Mouse (Mus musculus) liver, embryonic 15.5 days (tissue): ENCODE data around the gene Arl6ip1. TPM values are rescaled to one million over a fixed set of nuclear protein-coding genes. Genes with fewer than 3 reads are reported as not detected.

ENCODE experiments used
- ATAC-seq: fragments of 200-750 bp; cut with Nextera tagmentation; 2 replicates; pipeline ENCODE4 v1.8.0; 2017; ENCODE audit warnings: moderate number of reproducible peaks, mild to moderate bottlenecking, moderate library complexity; ENCODE audit not compliant: insufficient read depth
- H3K27ac ChIP-seq: fragments of 300-500 bp; sonication (generic); replicated peaks from 2 replicates; pipeline ENCODE4 v1.5.1; 2015; ENCODE audit warnings: mild to moderate bottlenecking, inconsistent platforms
- H3K27me3 ChIP-seq: fragments of 300-500 bp; sonication (generic); 2 replicates; pipeline ENCODE4 v1.6.1; 2015; ENCODE audit warnings: mild to moderate bottlenecking, inconsistent platforms
- H3K36me3 ChIP-seq: fragments of 300-500 bp; sonication (generic); replicated peaks from 2 replicates; pipeline ENCODE4 v1.6.1; 2015; ENCODE audit warnings: moderate library complexity, mild to moderate bottlenecking, inconsistent platforms
- H3K4me1 ChIP-seq: fragments of 300-500 bp; sonication (generic); replicated peaks from 2 replicates; pipeline ENCODE4 v1.6.1; 2015; ENCODE audit warnings: inconsistent platforms
- H3K4me2 ChIP-seq: fragments of 300-500 bp; sonication (generic); 2 replicates; pipeline ENCODE4 v1.6.1; 2015; ENCODE audit warnings: moderate library complexity, mild to moderate bottlenecking, inconsistent platforms
- H3K4me3 ChIP-seq: fragments of 300-500 bp; sonication (generic); replicated peaks from 2 replicates; pipeline ENCODE4 v1.5.1; 2015; ENCODE audit warnings: mild to moderate bottlenecking, inconsistent platforms
- H3K9ac ChIP-seq: fragments of 300-500 bp; sonication (generic); 2 replicates; pipeline ENCODE4 v1.6.1; 2015; ENCODE audit warnings: moderate library complexity, mild to moderate bottlenecking, inconsistent platforms
- H3K9me3 ChIP-seq: fragments of 300-500 bp; sonication (generic); replicated peaks from 2 replicates; pipeline ENCODE4 v1.6.1; 2016; ENCODE audit warnings: inconsistent platforms
- WGBS: fragments of 180-500 bp; shearing (Covaris S2); methylation state at CpG from one replicate; pipeline ENCODE4 v1.1.7; 2015; ENCODE audit warnings: mixed read lengths; ENCODE audit not compliant: insufficient replicate concordance; 5-methylcytosine and 5-hydroxymethylcytosine counted together
- polyA plus RNA-seq: library from polyadenylated mRNA; unstranded; fragments of >200 nt; fragmentation: Nextera tagmentation; extraction: Ambion mirVana; gene quantifications from 2 replicates; pipeline ENCODE4 v1.2.1, GENCODE M21; 2015

The Arl6ip1 gene
- polyA plus RNA-seq, 1 experiment from 2014 or later, result 334 TPM

DNA sequence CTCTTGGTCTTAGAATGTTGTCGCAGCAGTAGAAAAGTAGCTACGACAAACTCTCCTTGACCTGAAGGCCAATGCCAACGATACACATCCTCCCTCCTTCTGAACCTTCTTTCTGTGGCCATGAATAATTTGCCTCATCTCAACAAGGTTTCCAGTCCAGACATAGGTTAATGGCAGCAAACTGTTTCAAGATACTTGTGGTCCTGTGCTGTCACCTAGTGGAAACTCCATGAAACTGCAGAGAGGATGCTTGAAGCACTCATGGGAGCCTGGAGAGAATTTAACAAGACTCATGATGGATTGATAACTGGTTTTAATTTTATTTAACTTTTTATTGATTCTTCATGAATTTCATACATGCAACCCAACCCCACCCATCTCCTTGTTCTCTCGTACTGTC lies 27.2 kb downstream of the Arl6ip1 start:
- no peak for ATAC-seq
- Histone ChIP-seq H3K9me3 (no peaks in the 10 kb centered on the region), H3K36me3 (peaks cover 33% of the 10 kb centered on the region), H3K9ac (no peak overlapping the region), H3K4me2 (no peak overlapping the region), H3K27ac (no peak overlapping the region), H3K4me1 (peaks cover 49% of the 10 kb centered on the region), H3K4me3 (no peak overlapping the region), H3K27me3 (no peaks in the 10 kb centered on the region)
- WGBS, result 37% methylated on average over 4 of the region's 4 CpGs

DNA sequence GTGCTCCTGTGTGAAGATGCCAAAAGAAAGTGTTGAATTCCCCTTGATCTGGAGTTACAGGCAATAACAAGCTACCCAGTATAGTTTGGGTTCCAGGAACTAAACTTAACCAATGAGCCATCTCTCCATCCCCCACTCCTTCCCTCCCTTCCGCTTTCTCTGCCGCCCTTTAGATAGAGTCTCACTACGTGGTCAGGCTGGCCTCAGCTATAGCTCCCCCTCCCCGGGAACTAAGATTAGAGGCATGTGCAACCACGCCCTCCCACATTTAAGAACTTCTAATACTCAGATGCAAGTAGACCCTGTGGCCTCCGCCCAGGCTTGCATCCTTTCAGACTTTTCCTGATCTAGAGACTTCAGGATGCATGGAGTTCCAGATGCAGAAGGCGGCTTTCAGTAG lies 31.8 kb downstream of the Arl6ip1 start:
- no peaks in the 10 kb centered on the region for H3K9me3 ChIP-seq
- no peak overlapping the region for H3K27ac ChIP-seq
- no peak overlapping the region for H3K9ac ChIP-seq
- ATAC-seq, result no peak
- WGBS, result 29% methylated on average over 7 of the region's 7 CpGs
- no peaks in the 10 kb centered on the region for H3K27me3 ChIP-seq
- no peak overlapping the region for H3K4me3 ChIP-seq
- H3K36me3 ChIP-seq, result no peaks in the 10 kb centered on the region
- H3K4me1 ChIP-seq, result peaks cover 10% of the 10 kb centered on the region; the same call in 1 of the 2 replicates
- no peak overlapping the region for H3K4me2 ChIP-seq

DNA sequence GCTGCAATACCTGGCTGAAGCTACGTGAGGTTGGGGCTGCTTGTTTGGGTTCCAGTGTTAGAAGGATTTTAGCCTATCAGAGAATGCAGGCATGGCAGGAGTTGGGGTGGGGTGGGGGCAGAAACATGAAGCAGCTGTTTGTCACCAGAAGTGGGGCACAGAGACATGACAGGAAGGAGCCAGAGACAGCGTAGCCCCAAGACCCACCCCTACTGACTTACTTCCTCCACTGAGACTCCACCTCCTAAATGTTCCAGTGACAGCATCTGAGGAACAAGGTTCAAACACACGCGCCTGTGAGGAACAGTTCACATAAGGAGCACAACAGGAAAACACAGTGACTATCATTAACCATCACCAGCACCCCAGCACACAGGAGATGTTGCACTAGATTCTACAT lies 49.5 kb downstream of the Arl6ip1 start:
- Histone ChIP-seq H3K27me3 (no peaks in the 10 kb centered on the region), H3K27ac (no peak overlapping the region), H3K4me2 (no peak overlapping the region), H3K9me3 (no peaks in the 10 kb centered on the region), H3K36me3 (no peaks in the 10 kb centered on the region), H3K4me3 (no peak overlapping the region), H3K4me1 (no peaks in the 10 kb centered on the region), H3K9ac (no peak overlapping the region)
- ATAC-seq, result no peak
- 49% methylated on average over 4 of the region's 4 CpGs for WGBS

DNA sequence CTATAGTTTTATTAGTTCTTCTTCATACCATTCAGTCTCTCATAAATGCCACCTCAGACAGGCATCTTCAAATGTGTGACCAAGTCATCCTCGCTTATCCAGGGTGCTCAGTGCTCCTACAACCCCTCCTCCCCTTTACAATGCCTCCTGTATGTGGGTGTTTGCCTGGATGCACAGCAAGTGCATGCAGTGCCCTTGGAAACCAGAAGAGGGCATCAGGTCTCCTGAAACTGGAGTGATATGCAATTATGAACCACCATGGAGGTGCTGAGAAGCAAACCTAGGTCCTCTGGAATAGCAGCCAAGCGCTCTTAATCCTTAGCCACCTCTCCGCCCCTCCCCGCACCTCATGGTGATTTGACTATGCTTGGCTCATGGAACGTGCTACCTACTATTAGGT lies 50.4 kb downstream of the Arl6ip1 start:
- no peak overlapping the region for H3K4me3 ChIP-seq
- H3K4me1 ChIP-seq, result no peaks in the 10 kb centered on the region
- no peaks in the 10 kb centered on the region for H3K9me3 ChIP-seq
- H3K36me3 ChIP-seq, result no peaks in the 10 kb centered on the region
- H3K27ac ChIP-seq, result no peak overlapping the region
- ATAC-seq, result no peak
- no peaks in the 10 kb centered on the region for H3K27me3 ChIP-seq
- no peak overlapping the region for H3K4me2 ChIP-seq
- H3K9ac ChIP-seq, result no peak overlapping the region
- WGBS, result 74% methylated on average over 5 of the region's 5 CpGs

Other genes with a start within 250 kb of the Arl6ip1 start
- gene Rps15a, start 13.5 kb downstream of the Arl6ip1 start, polyA plus RNA-seq, result 326 and 394 TPM in 2 replicates
- 6.0 and 7.3 TPM in 2 replicates for gene Smg1, start 114.0 kb upstream of the Arl6ip1 start, polyA plus RNA-seq